Mouse (Mus musculus) limb, embryonic 12.5 days (tissue): ENCODE measurements around the gene Arfrp1. TPM values are rescaled to one million over a fixed set of nuclear protein-coding genes. Genes with fewer than 3 reads are reported as not detected.

Source experiments
- ATAC-seq: fragments of 200-750 bp; cut with Nextera tagmentation; 2 replicates; pipeline ENCODE4 v1.8.0; 2017; ENCODE audit warnings: low read depth, moderate TSS enrichment; ENCODE audit not compliant: insufficient number of reproducible peaks, insufficient read depth, low FRiP score, low TSS enrichment
- H3K27ac ChIP-seq: fragments of 300-500 bp; sonication (generic); 2 replicates; pipeline ENCODE4 v1.5.1; 2016; ENCODE audit warnings: mild to moderate bottlenecking, moderate library complexity
- H3K27me3 ChIP-seq: fragments of 300-500 bp; sonication (generic); 2 replicates; pipeline ENCODE4 v1.6.1; 2016; ENCODE audit warnings: mild to moderate bottlenecking, moderate library complexity
- H3K36me3 ChIP-seq: fragments of 300-500 bp; sonication (generic); 2 replicates; pipeline ENCODE4 v1.6.1; 2016; ENCODE audit warnings: mild to moderate bottlenecking, moderate library complexity
- H3K4me1 ChIP-seq: fragments of 300-500 bp; sonication (generic); replicated peaks from 2 replicates; pipeline ENCODE4 v1.6.1; 2016
- H3K4me2 ChIP-seq: fragments of 300-500 bp; sonication (generic); 2 replicates; pipeline ENCODE4 v1.6.1; 2016; ENCODE audit warnings: mild to moderate bottlenecking, moderate library complexity
- H3K4me3 ChIP-seq: fragments of 300-500 bp; sonication (generic); replicated peaks from 2 replicates; pipeline ENCODE4 v1.5.1; 2016; ENCODE audit warnings: mild to moderate bottlenecking
- H3K9ac ChIP-seq: fragments of 300-500 bp; sonication (generic); replicated peaks from 2 replicates; pipeline ENCODE4 v1.6.1; 2016; ENCODE audit warnings: mild to moderate bottlenecking, moderate library complexity
- H3K9me3 ChIP-seq: fragments of 300-500 bp; sonication (generic); 2 replicates; pipeline ENCODE4 v1.6.1; 2016; ENCODE audit warnings: mild to moderate bottlenecking, moderate library complexity
- WGBS: fragments of 180-500 bp; shearing (Covaris S2); methylation state at CpG from one replicate; pipeline ENCODE4 v1.1.7; 2016; 5-methylcytosine and 5-hydroxymethylcytosine counted together
- polyA plus RNA-seq: library from polyadenylated mRNA; unstranded; fragments of >200 nt; fragmentation: Nextera tagmentation; extraction: Ambion mirVana; gene quantifications from 2 replicates; pipeline ENCODE4 v1.2.1, GENCODE M21; 2016

Gene Arfrp1
- 77.1 and 79.5 TPM in 2 replicates for polyA plus RNA-seq

DNA sequence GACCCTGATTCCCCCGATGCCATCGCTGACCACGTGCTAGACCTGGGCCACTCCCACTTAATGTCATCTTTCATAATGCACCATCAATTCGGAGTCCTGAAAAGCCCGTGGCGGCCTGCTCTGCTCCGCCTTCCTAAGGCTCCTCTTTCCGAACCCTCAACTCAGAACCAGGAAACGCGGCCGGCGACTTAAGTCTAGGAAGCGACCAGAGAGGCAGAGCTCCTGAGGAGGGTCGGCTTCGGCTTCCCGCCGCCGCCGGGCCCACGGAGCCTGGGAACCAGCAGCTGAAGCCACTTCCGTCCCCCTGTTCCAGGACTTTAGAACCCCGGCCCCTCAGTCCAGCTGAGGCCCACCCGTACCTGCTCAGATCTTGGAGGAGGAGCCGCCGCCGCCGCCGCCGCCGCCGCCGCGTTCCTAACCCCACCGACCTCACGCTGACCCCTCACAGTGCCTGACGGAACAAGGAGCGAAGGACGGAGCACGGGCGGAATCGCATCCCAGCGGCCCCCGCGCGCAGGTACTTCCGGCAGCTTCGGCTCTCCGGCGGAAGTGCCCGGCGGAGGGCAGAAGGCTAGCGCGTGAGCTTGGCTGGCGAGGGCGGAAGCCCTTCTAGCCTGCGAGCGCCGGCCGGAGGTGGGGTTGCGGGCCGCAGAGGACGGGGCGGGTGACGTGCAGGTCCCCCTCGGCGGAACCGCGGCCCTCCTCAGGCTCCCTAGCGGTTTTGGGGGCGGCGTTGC lies at the start of gene Arfrp1, which contains the start of gene Zgpat:
TSS of gene Arfrp1 (minus strand) at position 545 of the 737 bp plus-strand sequence.
TSS of gene Zgpat (plus strand) at position 69 of the 737 bp plus-strand sequence.
- Histone ChIP-seq H3K4me3 (peak within 1 kb of the TSS; percentile 78), H3K9ac (peak within 1 kb of the TSS; percentile 87), H3K27ac (peak within 1 kb of the TSS; percentile 90), H3K36me3 (peaks cover 54% of the 10 kb centered on the region), H3K27me3 (no peaks in the 10 kb centered on the region), H3K4me1 (peaks cover 26% of the 10 kb centered on the region), H3K4me2 (peak within 1 kb of the TSS; percentile 94), H3K9me3 (no peaks in the 10 kb centered on the region)
- under 1% methylated on average over 71 of the region's 71 CpGs for WGBS
- peak; percentile 87 for ATAC-seq

DNA sequence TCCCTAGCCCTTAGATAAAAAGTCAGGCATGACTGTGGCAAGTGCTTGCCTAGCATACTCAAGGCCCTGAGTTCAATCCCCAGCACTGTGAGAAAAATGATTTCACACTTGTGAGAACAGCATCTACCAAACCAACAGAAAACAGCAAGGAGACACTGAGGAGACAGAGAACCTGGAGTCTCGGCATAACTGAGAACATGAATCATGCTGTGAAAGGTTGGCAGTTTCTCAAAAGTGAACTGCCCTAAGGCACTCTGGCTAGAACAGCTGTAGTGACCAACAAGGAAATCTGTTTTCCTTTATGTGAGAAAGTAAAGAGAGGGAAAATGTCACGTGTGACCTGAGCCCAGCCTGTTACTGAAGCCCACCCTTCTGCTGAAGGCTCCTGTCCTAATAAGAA lies 47.9 kb upstream of the Arfrp1 start:
- no peak overlapping the region for H3K9ac ChIP-seq
- H3K4me1 ChIP-seq, result no peaks in the 10 kb centered on the region
- no peaks in the 10 kb centered on the region for H3K27me3 ChIP-seq
- H3K4me3 ChIP-seq, result no peak overlapping the region
- WGBS, result 35% methylated on average over 2 of the region's 2 CpGs
- H3K4me2 ChIP-seq, result no peak overlapping the region
- H3K36me3 ChIP-seq, result no peaks in the 10 kb centered on the region
- ATAC-seq, result no peak
- H3K9me3 ChIP-seq, result no peaks in the 10 kb centered on the region
- no peak overlapping the region for H3K27ac ChIP-seq

DNA sequence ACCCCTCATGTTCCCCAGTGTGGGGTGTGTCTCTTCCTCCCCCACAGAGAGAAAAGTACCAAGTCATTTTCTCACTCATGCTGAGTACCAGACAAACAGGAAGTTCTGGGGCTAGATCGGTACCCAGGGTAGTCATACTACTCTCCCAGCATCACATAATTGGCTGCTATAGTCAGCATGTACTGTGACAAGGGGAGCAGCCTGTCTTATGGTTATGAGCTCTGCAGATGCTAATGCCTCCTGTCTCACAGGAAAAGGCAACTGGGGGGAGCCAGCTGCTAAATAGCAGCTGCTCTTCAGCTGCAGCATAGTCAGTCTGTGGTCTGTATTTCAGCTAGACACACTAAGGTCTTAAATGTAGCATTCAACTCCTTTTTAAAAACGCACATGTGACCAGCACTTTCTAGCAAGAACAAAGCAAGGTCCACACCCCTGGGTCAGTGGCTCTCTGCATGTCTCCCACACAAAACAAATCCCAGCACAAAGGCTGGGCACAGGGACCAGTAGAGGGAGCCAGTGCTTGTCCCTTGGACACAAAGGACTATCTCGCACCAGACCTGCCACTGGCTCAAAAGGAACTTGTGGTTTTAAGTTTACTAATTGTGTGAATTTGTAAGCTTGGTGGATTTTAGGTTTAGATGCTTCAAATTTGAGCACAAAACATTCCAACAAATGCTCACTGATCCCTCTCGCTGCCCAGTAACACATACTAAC lies 45.7 kb upstream of the Arfrp1 start:
- Histone ChIP-seq H3K27ac (no peak overlapping the region), H3K9me3 (no peaks in the 10 kb centered on the region), H3K4me1 (no peaks in the 10 kb centered on the region), H3K9ac (no peak overlapping the region), H3K4me3 (no peak overlapping the region), H3K36me3 (no peaks in the 10 kb centered on the region), H3K27me3 (no peaks in the 10 kb centered on the region), H3K4me2 (no peak overlapping the region)
- no peak for ATAC-seq
- 44% methylated on average over 4 of the region's 4 CpGs for WGBS

DNA sequence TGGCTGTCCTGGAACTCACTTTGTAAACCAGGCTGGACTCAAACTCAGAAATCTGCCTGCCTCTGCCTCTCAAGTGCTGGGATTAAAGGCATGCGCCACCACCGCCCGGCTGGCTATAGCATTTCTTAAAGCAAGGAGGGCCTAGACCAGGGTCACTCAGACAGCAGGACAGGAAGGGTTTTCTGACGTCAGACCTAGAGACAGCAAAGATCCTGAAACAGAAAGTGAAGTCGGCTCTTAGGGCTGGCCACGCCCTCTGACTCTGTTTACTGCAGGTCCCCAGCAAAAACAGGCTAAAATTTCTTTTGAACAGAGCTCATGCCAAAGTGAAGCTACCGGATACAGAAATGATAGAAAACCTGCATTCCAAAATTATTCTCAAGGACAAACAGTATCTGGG lies 44.4 kb upstream of the Arfrp1 start:
- no peaks in the 10 kb centered on the region for H3K4me1 ChIP-seq
- H3K9ac ChIP-seq, result no peak overlapping the region
- ATAC-seq, result no peak
- no peak overlapping the region for H3K4me2 ChIP-seq
- 0 out of 2 replicates have a peak, but pooled peaks cover under 1% of the 10 kb centered on the region for H3K36me3 ChIP-seq
- H3K27me3 ChIP-seq, result no peaks in the 10 kb centered on the region
- H3K9me3 ChIP-seq, result no peaks in the 10 kb centered on the region
- H3K27ac ChIP-seq, result no peak overlapping the region
- H3K4me3 ChIP-seq, result no peak overlapping the region
- 81% methylated on average over 7 of the region's 7 CpGs for WGBS

DNA sequence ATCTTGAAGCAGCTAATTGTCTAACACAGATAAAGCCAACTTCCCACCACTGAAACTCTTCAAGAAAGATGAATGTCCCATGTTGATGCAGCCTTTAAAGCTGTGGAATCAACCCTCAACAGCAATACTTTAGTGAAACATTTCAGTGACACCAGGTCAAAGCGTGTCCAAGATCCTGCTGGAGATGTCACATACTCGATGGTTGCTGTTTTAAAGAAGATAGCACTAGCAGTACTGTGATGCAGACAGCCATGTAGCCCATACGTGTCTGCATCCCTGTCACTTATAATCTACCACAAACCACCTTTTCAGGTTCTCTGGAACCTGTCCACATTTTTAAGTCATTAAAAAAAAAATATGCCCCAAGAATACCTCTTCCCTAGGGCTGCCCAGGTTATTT lies 38.5 kb upstream of the Arfrp1 start:
- H3K4me2 ChIP-seq, result no peak overlapping the region
- H3K9me3 ChIP-seq, result no peaks in the 10 kb centered on the region
- no peak overlapping the region for H3K9ac ChIP-seq
- H3K36me3 ChIP-seq, result 0 out of 2 replicates have a peak, but pooled peaks cover 5% of the 10 kb centered on the region
- ATAC-seq, result no peak
- no peaks in the 10 kb centered on the region for H3K4me1 ChIP-seq
- H3K27me3 ChIP-seq, result no peaks in the 10 kb centered on the region
- 89% methylated on average over 3 of the region's 3 CpGs for WGBS
- H3K4me3 ChIP-seq, result no peak overlapping the region
- H3K27ac ChIP-seq, result no peak overlapping the region

DNA sequence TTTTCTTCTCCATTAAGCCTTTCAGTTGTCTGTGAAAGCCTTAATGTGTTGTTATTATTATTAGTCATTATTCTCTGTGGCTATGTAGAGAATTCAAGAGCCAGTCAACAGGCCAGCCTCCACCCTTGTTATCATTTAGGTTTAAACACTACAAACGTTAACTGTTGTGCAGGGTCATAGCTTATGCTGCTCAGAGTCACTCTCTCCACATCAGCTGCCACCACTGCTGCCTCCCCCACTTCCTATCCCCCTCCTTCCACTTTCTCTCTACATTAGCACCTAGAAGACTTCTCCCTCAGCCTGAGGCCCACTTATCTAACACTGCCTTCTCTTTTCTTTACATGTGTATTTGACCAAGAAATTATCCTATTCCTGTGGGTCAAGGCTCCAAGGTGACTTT lies 36.3 kb upstream of the Arfrp1 start:
- H3K27me3 ChIP-seq, result no peaks in the 10 kb centered on the region
- ATAC-seq, result no peak
- no peak overlapping the region for H3K4me2 ChIP-seq
- WGBS, result 25% methylated on average over 1 of the region's 1 CpGs
- no peaks in the 10 kb centered on the region for H3K9me3 ChIP-seq
- H3K27ac ChIP-seq, result no peak overlapping the region
- no peaks in the 10 kb centered on the region for H3K4me1 ChIP-seq
- H3K9ac ChIP-seq, result no peak overlapping the region
- H3K4me3 ChIP-seq, result no peak overlapping the region
- H3K36me3 ChIP-seq, result 0 out of 2 replicates have a peak, but pooled peaks cover 5% of the 10 kb centered on the region

DNA sequence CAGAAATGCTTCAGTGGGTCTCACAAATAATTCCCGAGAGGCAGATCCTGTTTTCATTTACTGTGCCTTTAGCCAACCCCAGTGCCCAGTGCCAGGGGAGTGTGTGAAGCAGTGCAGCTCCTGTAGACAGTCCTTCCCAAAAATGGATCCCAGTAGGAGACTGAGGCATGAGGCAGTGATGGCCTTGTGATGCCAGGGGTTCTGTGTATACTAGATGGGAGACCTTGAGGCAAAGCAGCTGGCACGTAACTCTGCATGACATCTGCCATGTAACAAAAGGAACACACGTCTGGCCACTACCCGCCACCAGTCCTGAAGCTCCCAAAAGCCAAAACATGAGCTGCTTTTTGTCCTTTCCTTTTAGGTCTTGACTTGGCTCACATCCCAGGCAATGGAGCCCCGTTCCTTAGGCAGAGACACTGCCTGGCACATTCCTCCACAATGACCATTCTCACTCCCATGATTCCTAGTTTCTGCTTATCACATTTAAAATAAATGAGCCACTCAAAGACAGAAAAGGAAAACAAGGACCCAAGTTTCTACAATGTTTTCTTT lies 32.1 kb upstream of the Arfrp1 start:
- H3K4me2 ChIP-seq, result no peak overlapping the region
- no peak overlapping the region for H3K4me3 ChIP-seq
- H3K9me3 ChIP-seq, result no peaks in the 10 kb centered on the region
- no peaks in the 10 kb centered on the region for H3K27me3 ChIP-seq
- WGBS, result 85% methylated on average over 5 of the region's 5 CpGs
- no peak overlapping the region for H3K9ac ChIP-seq
- no peak overlapping the region for H3K27ac ChIP-seq
- H3K4me1 ChIP-seq, result no peaks in the 10 kb centered on the region
- ATAC-seq, result no peak
- H3K36me3 ChIP-seq, result no peaks in the 10 kb centered on the region; the same call in 1 of the 2 replicates

DNA sequence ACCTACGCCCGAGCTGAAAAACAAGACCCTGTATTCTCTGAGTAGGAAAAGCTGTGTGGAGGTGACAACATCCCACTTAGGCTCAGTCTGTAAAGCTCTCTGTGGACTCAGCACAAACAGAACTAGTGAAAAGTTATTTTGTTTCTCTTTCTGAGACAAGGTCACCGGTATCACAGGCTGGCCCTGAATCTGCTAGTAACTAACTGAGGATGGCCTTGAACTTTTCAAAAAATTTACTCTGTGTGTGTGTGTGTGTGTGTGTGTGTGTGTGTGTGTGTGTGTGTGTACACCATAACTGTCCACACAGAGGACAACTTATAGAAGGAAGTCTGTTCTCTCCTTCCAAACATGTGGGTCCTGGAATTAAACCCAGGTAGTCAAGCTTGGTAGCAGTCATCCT lies 28.9 kb upstream of the Arfrp1 start:
- Histone ChIP-seq H3K9me3 (no peaks in the 10 kb centered on the region), H3K4me2 (no peak overlapping the region), H3K36me3 (peaks cover 12% of the 10 kb centered on the region), H3K27me3 (no peaks in the 10 kb centered on the region), H3K9ac (no peak overlapping the region), H3K27ac (no peak overlapping the region), H3K4me1 (no peaks in the 10 kb centered on the region), H3K4me3 (no peak overlapping the region)
- no peak for ATAC-seq
- WGBS, result 90% methylated on average over 3 of the region's 3 CpGs

DNA sequence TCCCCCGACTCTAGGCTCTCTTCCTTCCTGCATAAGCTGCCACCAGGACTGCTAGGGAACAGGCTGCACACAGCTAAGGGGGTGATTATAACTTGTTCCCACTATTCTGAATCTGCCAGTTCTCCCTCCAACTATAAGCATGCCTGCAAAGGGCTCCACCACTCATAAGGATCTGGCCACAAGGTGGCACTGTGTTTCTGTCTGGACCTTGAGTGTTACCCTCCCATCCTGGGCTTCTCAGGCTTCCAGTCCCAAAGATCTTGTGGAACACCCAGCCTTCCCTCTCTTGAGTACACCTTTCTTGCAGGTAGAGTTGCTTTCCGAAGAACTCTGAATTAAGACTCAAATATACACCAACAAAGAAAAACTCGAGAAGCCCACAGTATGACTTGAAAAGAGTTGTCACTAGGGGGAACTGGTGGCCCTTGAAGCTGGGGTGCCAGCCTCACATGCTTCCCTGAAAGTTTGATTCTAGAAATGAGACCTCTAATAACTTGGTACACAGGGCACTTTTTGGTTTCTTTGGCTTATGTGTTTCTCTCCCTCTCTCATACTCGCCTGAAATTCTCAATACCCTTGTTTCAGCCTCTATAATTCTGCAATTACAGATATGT lies 27.5 kb upstream of the Arfrp1 start:
- Histone ChIP-seq H3K36me3 (peaks cover 12% of the 10 kb centered on the region), H3K27ac (no peak overlapping the region), H3K4me3 (no peak overlapping the region), H3K4me2 (no peak overlapping the region), H3K9me3 (no peaks in the 10 kb centered on the region), H3K4me1 (no peaks in the 10 kb centered on the region), H3K9ac (no peak overlapping the region), H3K27me3 (no peaks in the 10 kb centered on the region)
- WGBS, result 38% methylated on average over 4 of the region's 4 CpGs
- ATAC-seq, result no peak

DNA sequence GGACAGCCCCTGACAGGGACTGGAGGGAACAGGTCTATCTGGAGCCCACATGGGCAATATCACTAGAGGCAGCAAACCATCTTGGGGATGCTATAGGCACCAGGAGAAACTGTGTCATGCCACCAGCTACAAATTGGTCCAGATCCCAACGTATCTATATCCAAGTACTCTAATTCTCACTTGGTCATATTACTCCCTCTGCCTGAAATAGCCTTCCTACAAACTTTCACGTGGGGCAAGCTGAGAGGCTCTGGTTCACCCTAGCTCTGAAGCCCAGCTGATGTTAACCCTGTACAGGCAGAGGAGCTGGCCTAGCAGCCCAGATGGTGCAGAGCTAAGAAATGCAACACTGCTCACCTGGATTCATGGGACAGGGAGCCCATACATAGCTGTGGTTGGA lies 26.3 kb upstream of the Arfrp1 start:
- no peak overlapping the region for H3K4me3 ChIP-seq
- H3K4me1 ChIP-seq, result no peaks in the 10 kb centered on the region
- 75% methylated on average over 2 of the region's 2 CpGs for WGBS
- H3K9ac ChIP-seq, result no peak overlapping the region
- no peak overlapping the region for H3K27ac ChIP-seq
- H3K36me3 ChIP-seq, result peaks cover 24% of the 10 kb centered on the region
- no peak for ATAC-seq
- H3K27me3 ChIP-seq, result no peaks in the 10 kb centered on the region
- H3K4me2 ChIP-seq, result no peak overlapping the region
- no peaks in the 10 kb centered on the region for H3K9me3 ChIP-seq

DNA sequence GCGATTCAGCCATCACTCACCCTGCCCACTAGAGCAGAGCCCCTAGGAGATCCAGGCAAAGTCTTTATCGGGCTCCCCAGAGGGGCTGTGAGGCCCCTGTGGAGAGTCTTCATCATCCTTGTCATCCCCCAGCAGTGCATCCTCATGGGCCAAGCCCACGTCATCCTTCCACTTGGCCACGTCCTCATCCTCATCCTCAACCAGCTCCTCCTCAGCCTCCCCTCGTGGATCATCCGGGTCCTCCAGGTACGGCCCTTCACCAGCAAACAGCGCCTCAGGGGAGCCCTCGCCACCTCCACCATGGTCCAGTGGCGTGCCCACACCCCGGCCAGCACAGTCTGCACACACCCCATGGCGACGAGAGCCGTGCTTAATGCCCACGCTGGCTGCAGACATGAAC lies 25.8 kb upstream of the Arfrp1 start:
- Histone ChIP-seq H3K36me3 (peaks cover 29% of the 10 kb centered on the region), H3K4me2 (no peak overlapping the region), H3K9ac (no peak overlapping the region), H3K27me3 (no peaks in the 10 kb centered on the region), H3K4me1 (no peaks in the 10 kb centered on the region), H3K27ac (no peak overlapping the region), H3K4me3 (no peak overlapping the region), H3K9me3 (no peaks in the 10 kb centered on the region)
- 88% methylated on average over 15 of the region's 15 CpGs for WGBS
- ATAC-seq, result peak; percentile 19; the same call in 1 of the 2 replicates
